Mouse (Mus musculus): ENCODE data around the gene Zfp184. TPM values are rescaled to one million over a fixed set of nuclear protein-coding genes. Genes with fewer than 3 reads are reported as not detected.
A peak's percentile ranks its signal among the peaks of the same experiment; 100 is the strongest.

Gene Zfp184
- polyA plus RNA-seq, 1 experiment from 2014 or later = 7.6 TPM

- Histone ChIP-seq H3K4me1 (ENCODE audit: control insufficient read depth, insufficient read depth, low read length) (0 out of 2 replicates have a peak, but pooled peaks cover 3% of the 10 kb centered on the region), H3K36me3 (ENCODE audit: control insufficient read depth, insufficient read depth, low read length) (peaks cover 6% of the 10 kb centered on the region; the same call in 1 of the 2 replicates), H3K4me2 (ENCODE audit: low read depth, low read length) (no peak overlapping the region), H3K9ac (ENCODE audit: low read depth, low read length) (no peak overlapping the region), H3K9me3 (ENCODE audit: control insufficient read depth, low read length) (no peaks in the 10 kb centered on the region), H3K4me3 (ENCODE audit: low read depth, low read length) (no peak overlapping the region), H3K27me3 (replicated peaks; ENCODE audit: control insufficient read depth, insufficient read depth, low read length) (no peaks in the 10 kb centered on the region), H3K27ac (replicated peaks; ENCODE audit: low read depth, low read length) (no peak overlapping the region)
- WGBS = 72% methylated on average over 1 of the region's 1 CpGs
- no peak for DNase-seq (ENCODE audit: low spot score)
- ATAC-seq (ENCODE audit: low read depth) = no peak
Measured at GRCm38 (mm10) chr13:21943644-21944043, 1.2 kb upstream of the Zfp184 start.

GRCm38 (mm10) chr13:21944592-21944925 is 335 bp upstream of the Zfp184 start:
- Histone ChIP-seq H3K27me3 (replicated peaks; ENCODE audit: control insufficient read depth, insufficient read depth, low read length) (no peaks in the 10 kb centered on the region), H3K4me2 (ENCODE audit: low read depth, low read length) (peak overlapping the region; percentile 86), H3K36me3 (ENCODE audit: control insufficient read depth, insufficient read depth, low read length) (peaks cover 12% of the 10 kb centered on the region; the same call in 1 of the 2 replicates), H3K9ac (ENCODE audit: low read depth, low read length) (peak overlapping the region; percentile 88), H3K27ac (replicated peaks; ENCODE audit: low read depth, low read length) (peak overlapping the region; percentile 85), H3K4me3 (ENCODE audit: low read depth, low read length) (peak overlapping the region; percentile 80), H3K9me3 (ENCODE audit: control insufficient read depth, low read length) (no peaks in the 10 kb centered on the region), H3K4me1 (ENCODE audit: control insufficient read depth, insufficient read depth, low read length) (0 out of 2 replicates have a peak, but pooled peaks cover 3% of the 10 kb centered on the region)
- WGBS = 1% methylated on average over 7 of the region's 7 CpGs
- DNase-seq (ENCODE audit: low spot score) (no peak), ATAC-seq (ENCODE audit: low read depth) (no peak; the same call in 1 of the 2 replicates)

- Histone ChIP-seq H3K36me3 (ENCODE audit: control insufficient read depth, insufficient read depth, low read length) (no peaks in the 10 kb centered on the region), H3K27me3 (replicated peaks; ENCODE audit: control insufficient read depth, insufficient read depth, low read length) (no peaks in the 10 kb centered on the region), H3K9me3 (ENCODE audit: control insufficient read depth, low read length) (no peaks in the 10 kb centered on the region), H3K27ac (replicated peaks; ENCODE audit: low read depth, low read length) (no peak overlapping the region), H3K9ac (ENCODE audit: low read depth, low read length) (no peak overlapping the region), H3K4me2 (ENCODE audit: low read depth, low read length) (no peak overlapping the region), H3K4me3 (ENCODE audit: low read depth, low read length) (no peak overlapping the region), H3K4me1 (ENCODE audit: control insufficient read depth, insufficient read depth, low read length) (no peaks in the 10 kb centered on the region)
- ATAC-seq (ENCODE audit: low read depth) = no peak
- DNase-seq (ENCODE audit: low spot score) = no peak
- 31% methylated on average over 1 of the region's 1 CpGs for WGBS
Measured at GRCm38 (mm10) chr13:21969269-21969668, 24.4 kb downstream of the Zfp184 start.

GRCm38 (mm10) chr13:21969816-21970215 is 24.9 kb downstream of the Zfp184 start:
- Histone ChIP-seq H3K27ac (replicated peaks; ENCODE audit: low read depth, low read length) (no peak overlapping the region), H3K4me3 (ENCODE audit: low read depth, low read length) (no peak overlapping the region), H3K27me3 (replicated peaks; ENCODE audit: control insufficient read depth, insufficient read depth, low read length) (no peaks in the 10 kb centered on the region), H3K9me3 (ENCODE audit: control insufficient read depth, low read length) (no peaks in the 10 kb centered on the region), H3K36me3 (ENCODE audit: control insufficient read depth, insufficient read depth, low read length) (no peaks in the 10 kb centered on the region), H3K4me2 (ENCODE audit: low read depth, low read length) (no peak overlapping the region), H3K9ac (ENCODE audit: low read depth, low read length) (no peak overlapping the region), H3K4me1 (ENCODE audit: control insufficient read depth, insufficient read depth, low read length) (no peaks in the 10 kb centered on the region)
- DNase-seq (ENCODE audit: low spot score) (no peak), ATAC-seq (ENCODE audit: low read depth) (no peak)
- 41% methylated on average over 2 of the region's 2 CpGs for WGBS

GRCm38 (mm10) chr13:21971641-21972040 is 26.7 kb downstream of the Zfp184 start:
- H3K27ac ChIP-seq (replicated peaks; ENCODE audit: low read depth, low read length) = no peak overlapping the region
- H3K9me3 ChIP-seq (ENCODE audit: control insufficient read depth, low read length) = no peaks in the 10 kb centered on the region
- ATAC-seq (ENCODE audit: low read depth) (no peak), DNase-seq (ENCODE audit: low spot score) (no peak)
- no peak overlapping the region for H3K9ac ChIP-seq (ENCODE audit: low read depth, low read length)
- no peak overlapping the region for H3K4me2 ChIP-seq (ENCODE audit: low read depth, low read length)
- no peaks in the 10 kb centered on the region for H3K4me1 ChIP-seq (ENCODE audit: control insufficient read depth, insufficient read depth, low read length)
- no peaks in the 10 kb centered on the region for H3K27me3 ChIP-seq (replicated peaks; ENCODE audit: control insufficient read depth, insufficient read depth, low read length)
- no peaks in the 10 kb centered on the region for H3K36me3 ChIP-seq (ENCODE audit: control insufficient read depth, insufficient read depth, low read length)
- 33% methylated on average over 3 of the region's 3 CpGs for WGBS
- no peak overlapping the region for H3K4me3 ChIP-seq (ENCODE audit: low read depth, low read length)

GRCm38 (mm10) chr13:21974221-21974725 is 29.4 kb downstream of the Zfp184 start:
- Histone ChIP-seq H3K27me3 (replicated peaks; ENCODE audit: control insufficient read depth, insufficient read depth, low read length) (peaks cover 4% of the 10 kb centered on the region), H3K36me3 (ENCODE audit: control insufficient read depth, insufficient read depth, low read length) (no peaks in the 10 kb centered on the region), H3K27ac (replicated peaks; ENCODE audit: low read depth, low read length) (peak overlapping the region; percentile 90), H3K4me3 (ENCODE audit: low read depth, low read length) (peak overlapping the region; percentile 62), H3K9me3 (ENCODE audit: control insufficient read depth, low read length) (no peaks in the 10 kb centered on the region), H3K4me2 (ENCODE audit: low read depth, low read length) (peak overlapping the region; percentile 47), H3K4me1 (ENCODE audit: control insufficient read depth, insufficient read depth, low read length) (no peaks in the 10 kb centered on the region), H3K9ac (ENCODE audit: low read depth, low read length) (peak overlapping the region; percentile 73)
- ATAC-seq (ENCODE audit: low read depth) (peak; percentile 89), DNase-seq (ENCODE audit: low spot score) (peak; percentile 94)
- under 1% methylated on average over 23 of the region's 23 CpGs for WGBS

GRCm38 (mm10) chr13:21974726-21975473 is 30.0 kb downstream of the Zfp184 start:
- Histone ChIP-seq H3K9me3 (ENCODE audit: control insufficient read depth, low read length) (no peaks in the 10 kb centered on the region), H3K27me3 (replicated peaks; ENCODE audit: control insufficient read depth, insufficient read depth, low read length) (peaks cover 8% of the 10 kb centered on the region), H3K4me1 (ENCODE audit: control insufficient read depth, insufficient read depth, low read length) (no peaks in the 10 kb centered on the region), H3K4me3 (ENCODE audit: low read depth, low read length) (peak overlapping the region; percentile 62), H3K36me3 (ENCODE audit: control insufficient read depth, insufficient read depth, low read length) (no peaks in the 10 kb centered on the region), H3K4me2 (ENCODE audit: low read depth, low read length) (peak overlapping the region; percentile 47), H3K9ac (ENCODE audit: low read depth, low read length) (peak overlapping the region; percentile 73), H3K27ac (replicated peaks; ENCODE audit: low read depth, low read length) (peak overlapping the region; percentile 90)
- ATAC-seq (ENCODE audit: low read depth) (peak; percentile 96), DNase-seq (ENCODE audit: low spot score) (peak; percentile 87)
- 3% methylated on average over 20 of the region's 20 CpGs for WGBS

GRCm38 (mm10) chr13:21980981-21981802 is 36.3 kb downstream of the Zfp184 start, which contains the start of gene Pom121l2:
Gene Pom121l2 (plus strand): TSS chr13:21981194.
- peak within 1 kb of the TSS; percentile 62 for H3K4me3 ChIP-seq (ENCODE audit: low read depth, low read length)
- 0 out of 2 replicates have a peak, but pooled peaks cover 5% of the 10 kb centered on the region for H3K4me1 ChIP-seq (ENCODE audit: control insufficient read depth, insufficient read depth, low read length)
- no peaks in the 10 kb centered on the region for H3K36me3 ChIP-seq (ENCODE audit: control insufficient read depth, insufficient read depth, low read length)
- peak within 1 kb of the TSS; percentile 78 for H3K9ac ChIP-seq (ENCODE audit: low read depth, low read length)
- DNase-seq (ENCODE audit: low spot score) (peak; percentile 51), ATAC-seq (ENCODE audit: low read depth) (peak; percentile 63; the same call in 1 of the 2 replicates)
- H3K9me3 ChIP-seq (ENCODE audit: control insufficient read depth, low read length) = no peaks in the 10 kb centered on the region
- peak within 1 kb of the TSS; percentile 96 for H3K4me2 ChIP-seq (ENCODE audit: low read depth, low read length)
- H3K27ac ChIP-seq (replicated peaks; ENCODE audit: low read depth, low read length) = no peak within 1 kb of the TSS
- 1% methylated on average over 40 of the region's 58 CpGs for WGBS
- peaks cover 34% of the 10 kb centered on the region for H3K27me3 ChIP-seq (replicated peaks; ENCODE audit: control insufficient read depth, insufficient read depth, low read length)

Measured in embryonic facial prominence, embryonic 14.5 days (tissue).